Mouse (Mus musculus) neutrophil, adult 5-6 weeks (primary cell): Measurements from ENCODE around the gene Notch4. TPM values are rescaled to one million over a fixed set of nuclear protein-coding genes. Genes with fewer than 3 reads are reported as not detected.
A peak's percentile ranks its signal among the peaks of the same experiment; 100 is the strongest.

Source experiments
- ATAC-seq: fragments of 151-379, 151-347 bp; 2 replicates; pipeline ENCODE4 v1.8.0; 2017; ENCODE audit warnings: mild to moderate bottlenecking, moderate TSS enrichment; ENCODE audit not compliant: insufficient number of reproducible peaks, poor library complexity, low FRiP score, severe bottlenecking; ENCODE audit errors: extremely low read depth
- total RNA-seq: library from RNA; stranded (forward); fragments of 200-1000 nt; gene quantifications from 2 replicates; pipeline ENCODE4 v1.2.3, GENCODE M21; 2017

Gene Notch4
- total RNA-seq, 1 experiment from 2014 or later, result 0.58 TPM

- ATAC-seq, result no peak
Measured at GRCm38 (mm10) chr17:34591029-34591993, 27.2 kb downstream of the Notch4 start, which contains the start of gene Pbx2. Gene Pbx2, plus strand, starts transcription at chr17:34591266.

DNA sequence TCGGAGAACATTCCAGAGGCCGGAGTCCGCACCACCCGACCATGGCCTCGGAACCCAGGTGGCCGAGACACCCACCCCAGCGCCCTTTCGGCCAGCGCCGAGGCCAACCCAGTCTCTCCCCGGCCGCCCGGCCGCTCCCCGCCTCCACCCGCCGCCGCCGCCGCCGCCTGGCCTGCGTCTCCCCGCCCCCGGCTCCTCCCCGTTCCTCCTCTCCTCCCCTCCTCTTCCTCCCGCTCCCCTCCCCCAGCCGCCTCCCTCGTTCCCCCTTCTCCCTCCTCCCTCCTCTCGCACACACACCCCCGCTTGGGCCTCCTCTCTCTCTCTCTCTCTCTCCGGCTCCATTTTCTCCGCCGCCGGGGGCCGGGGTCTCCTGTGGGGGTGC, 27.9 kb downstream of the Notch4 start:
- ATAC-seq, result peak; percentile 69

DNA sequence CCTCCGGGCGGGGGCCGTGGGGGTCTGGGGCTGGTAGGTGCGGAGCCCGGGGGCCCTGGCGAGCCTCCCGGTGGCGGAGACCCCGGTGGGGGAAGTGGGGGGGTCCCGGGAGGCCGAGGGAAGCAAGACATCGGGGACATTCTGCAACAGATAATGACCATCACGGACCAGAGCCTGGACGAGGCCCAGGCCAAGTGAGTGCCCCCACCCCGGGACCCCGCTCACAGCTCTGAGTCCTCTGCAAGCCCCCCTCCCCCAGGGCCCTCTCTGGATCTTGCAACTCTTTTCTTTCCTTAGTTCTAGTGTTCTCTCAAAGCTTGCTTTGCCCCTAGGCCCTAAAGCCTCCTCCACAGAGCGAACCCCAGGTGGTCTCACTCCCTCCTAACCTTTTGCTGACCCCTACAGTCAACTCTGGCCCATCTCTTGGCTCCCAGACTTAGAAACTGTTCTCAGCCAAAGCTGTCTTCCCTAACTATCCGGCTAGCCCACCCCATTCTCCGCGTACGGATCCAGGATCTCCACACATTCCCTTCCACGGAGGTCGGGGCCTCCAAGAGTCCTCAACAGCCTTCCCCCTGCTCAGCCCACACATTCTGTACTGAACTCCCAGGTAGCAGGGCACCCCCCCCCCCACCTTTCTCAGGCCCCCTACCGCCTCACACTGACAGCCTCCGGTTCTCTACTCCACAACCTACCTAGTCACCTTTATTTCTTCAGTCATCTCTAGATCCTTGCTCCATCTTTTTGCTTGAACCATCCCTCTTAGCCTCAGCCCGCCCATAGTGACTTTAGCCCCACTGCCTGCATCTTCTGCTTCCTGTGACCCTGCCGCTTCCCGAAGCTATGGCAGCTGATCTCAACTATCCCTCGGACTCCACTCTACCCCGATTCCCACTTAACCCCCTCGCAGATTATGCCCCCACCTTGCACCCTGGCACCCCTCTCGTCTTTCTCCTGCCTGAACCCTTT, 28.8 kb downstream of the Notch4 start:
- no peak for ATAC-seq

GRCm38 (mm10) chr17:34593752-34594525, 29.9 kb downstream of the Notch4 start:
- no peak for ATAC-seq

DNA sequence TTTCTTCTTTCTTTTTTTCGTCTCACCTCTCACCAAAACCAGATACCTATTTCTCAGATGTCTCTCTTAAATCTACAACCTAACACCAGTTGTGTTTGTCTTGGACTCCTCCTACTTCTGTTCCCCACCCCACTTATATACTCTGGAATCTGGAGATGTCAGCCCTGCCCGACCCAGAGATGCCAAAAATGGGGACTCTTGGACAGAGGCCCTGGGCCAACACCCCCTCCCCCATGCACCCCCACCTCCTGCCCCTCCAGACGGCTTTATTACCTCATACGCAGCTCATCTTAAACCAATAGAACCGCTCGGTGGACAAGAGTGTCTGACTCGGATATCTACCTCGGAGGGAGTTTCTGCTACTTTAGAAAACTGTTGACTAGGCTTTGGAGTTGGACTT, 32.0 kb downstream of the Notch4 start:
- no peak for ATAC-seq

- ATAC-seq, result no peak
Measured at GRCm38 (mm10) chr17:34597566-34598095, 33.6 kb downstream of the Notch4 start, which contains the start of gene Ager. Gene Ager, plus strand, starts transcription at chr17:34597862.

DNA sequence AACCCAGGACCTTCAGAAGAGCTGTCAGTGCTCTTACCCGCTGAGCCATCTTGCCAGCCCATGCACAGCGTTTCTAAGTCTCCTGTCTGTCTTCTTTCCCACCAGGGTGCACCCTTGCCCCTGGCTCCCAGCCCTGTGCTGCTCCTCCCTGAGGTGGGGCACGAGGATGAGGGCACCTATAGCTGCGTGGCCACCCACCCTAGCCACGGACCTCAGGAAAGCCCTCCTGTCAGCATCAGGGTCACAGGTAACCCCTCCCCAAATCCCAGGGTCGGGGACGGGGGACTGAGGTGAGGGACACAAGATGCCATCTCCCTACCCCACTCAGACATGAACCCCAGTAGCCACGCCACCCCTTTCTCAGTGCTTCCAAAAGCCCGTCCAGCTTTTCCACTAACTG, 35.8 kb downstream of the Notch4 start:
- no peak for ATAC-seq

- no peak for ATAC-seq
Measured at GRCm38 (mm10) chr17:34601796-34602195, 37.7 kb downstream of the Notch4 start.

DNA sequence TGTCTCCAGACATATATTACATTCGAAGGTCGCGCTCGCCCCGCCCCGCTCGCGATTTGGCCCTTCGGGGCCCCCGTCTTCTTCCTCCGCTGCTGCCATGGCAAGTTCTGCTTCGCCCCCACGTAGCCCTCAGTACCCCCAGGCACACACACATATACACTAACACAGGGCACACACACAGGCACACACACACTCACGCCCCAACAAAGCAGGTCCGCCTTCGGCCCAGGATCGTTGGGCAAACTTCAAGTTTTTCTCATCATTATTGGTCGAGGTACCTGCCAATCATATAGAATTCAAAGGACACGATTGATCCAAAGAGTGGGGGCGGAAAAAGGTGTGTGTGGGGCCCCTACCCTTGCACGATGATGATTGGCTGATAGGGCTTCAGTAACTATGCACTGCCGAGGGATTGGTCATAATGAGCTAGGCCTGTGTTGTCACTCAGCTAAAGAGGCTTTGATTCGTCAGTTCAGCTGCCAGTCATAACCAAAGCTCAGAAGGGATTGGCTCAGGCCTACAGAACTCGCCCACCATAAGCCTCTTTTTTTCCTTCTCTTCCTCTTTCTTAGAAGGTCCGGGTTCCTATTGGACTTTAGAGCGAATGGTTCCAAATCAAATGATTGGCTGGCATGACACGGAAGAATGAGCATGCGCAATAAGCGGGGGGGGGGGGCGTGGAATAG, 39.5 kb downstream of the Notch4 start, which contains the start of gene Rnf5:
Gene Rnf5, minus strand, starts transcription at position 316 of the 686 bp plus-strand sequence.
- ATAC-seq, result peak; percentile 79

DNA sequence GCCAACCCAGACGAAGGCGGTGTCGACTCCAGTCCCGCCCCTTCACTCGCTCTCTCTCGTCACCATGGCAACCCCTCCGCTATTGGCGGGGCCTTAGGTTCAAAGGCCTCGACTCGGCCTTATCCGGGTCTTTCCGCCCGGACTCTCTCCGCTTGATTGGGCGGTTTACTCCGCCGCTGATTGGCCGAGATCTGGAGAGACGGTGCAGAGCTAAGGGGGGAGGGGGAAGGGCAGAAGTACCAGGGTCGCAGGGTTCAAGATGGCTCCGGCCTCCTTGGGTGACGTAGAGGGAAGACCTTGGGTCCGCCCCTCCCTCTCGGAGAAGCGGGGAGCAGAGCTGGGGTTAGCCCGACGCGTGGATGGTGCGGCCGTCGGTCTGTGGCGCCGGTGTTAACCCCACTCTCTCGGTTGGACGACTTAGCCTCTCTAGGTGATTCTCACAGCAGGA, 40.0 kb downstream of the Notch4 start, which contains the start of gene Agpat1:
Gene Agpat1, plus strand, starts transcription at position 202 of the 448 bp plus-strand sequence.
- ATAC-seq, result peak; percentile 66

DNA sequence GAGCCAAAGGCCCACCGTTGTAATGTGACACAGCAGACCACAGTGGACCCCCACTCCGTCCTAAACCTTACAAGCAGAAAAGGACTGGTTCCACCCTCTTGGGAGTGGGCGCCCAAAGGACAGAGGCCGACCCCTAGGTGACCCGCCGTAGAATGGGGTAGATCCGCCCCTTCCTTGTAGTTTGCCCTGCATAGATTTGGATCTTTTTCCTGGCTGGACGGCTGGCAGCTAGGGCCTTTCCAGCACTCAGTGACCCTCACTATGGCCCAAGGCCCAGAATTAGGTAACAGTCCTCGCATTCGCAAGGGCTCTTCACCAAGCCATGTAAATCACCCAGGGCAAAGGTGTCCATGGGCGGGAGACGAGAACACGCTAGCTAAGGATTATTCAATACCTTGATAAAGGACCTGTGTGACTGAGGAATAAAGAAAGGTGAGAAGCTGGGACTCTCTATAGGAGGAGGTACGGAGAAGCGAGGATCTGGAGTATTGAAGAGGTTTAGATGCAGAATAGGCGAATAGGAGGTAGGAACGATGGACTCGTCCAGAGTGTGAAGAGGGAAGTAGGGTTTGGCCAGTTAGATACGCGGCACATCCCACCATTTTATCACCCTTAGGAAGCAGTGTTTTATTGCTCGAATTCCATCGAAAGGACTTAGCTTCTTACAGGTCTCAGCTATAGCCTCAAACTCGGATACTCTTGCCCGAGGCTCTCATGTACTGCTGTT, 40.6 kb downstream of the Notch4 start:
- ATAC-seq, result no peak

GRCm38 (mm10) chr17:34605609-34606008, 41.5 kb downstream of the Notch4 start:
- ATAC-seq, result peak; percentile 17; the same call in 1 of the 2 replicates

- no peak for ATAC-seq
Measured at GRCm38 (mm10) chr17:34606186-34607039, 42.3 kb downstream of the Notch4 start.

DNA sequence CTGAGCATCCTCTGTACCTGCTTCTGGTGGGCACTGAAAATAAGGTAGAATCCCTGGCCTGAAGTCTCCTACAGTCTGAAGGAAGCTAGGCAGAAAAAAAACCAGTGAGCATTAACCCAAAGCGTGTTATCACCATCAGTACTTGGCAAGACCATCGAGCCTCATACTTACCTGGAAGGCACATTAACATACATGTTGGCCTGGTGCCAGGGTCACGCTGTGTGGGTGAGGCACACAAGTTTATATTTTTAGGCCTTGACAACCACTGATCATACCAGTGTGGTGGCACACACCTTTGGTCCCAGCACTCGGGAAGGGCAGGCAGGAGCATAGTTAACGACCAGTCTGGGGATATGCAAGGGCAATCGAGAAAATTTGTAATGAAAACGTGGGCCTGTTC, 43.9 kb downstream of the Notch4 start:
- no peak for ATAC-seq

- no peak for ATAC-seq
Measured at GRCm38 (mm10) chr17:34611050-34611449, 47.0 kb downstream of the Notch4 start.

GRCm38 (mm10) chr17:34613054-34613645, 49.1 kb downstream of the Notch4 start:
- no peak for ATAC-seq
